Mouse (Mus musculus) heart, embryonic 13.5 days (tissue): ENCODE data around the gene Slc7a7. TPM values are rescaled to one million over a fixed set of nuclear protein-coding genes. Genes with fewer than 3 reads are reported as not detected.

ENCODE experiments used
- ATAC-seq: fragments of 200-750 bp; cut with Nextera tagmentation; 2 replicates; pipeline ENCODE4 v1.8.0; 2017; ENCODE audit warnings: moderate TSS enrichment; ENCODE audit not compliant: insufficient number of reproducible peaks, low FRiP score, low TSS enrichment; ENCODE audit errors: extremely low read depth
- H3K27ac ChIP-seq: fragments of 300-500 bp; sonication (generic); replicated peaks from 2 replicates; pipeline ENCODE4 v1.5.1; 2015; ENCODE audit warnings: moderate library complexity, mild to moderate bottlenecking, inconsistent platforms
- H3K27me3 ChIP-seq: fragments of 300-500 bp; sonication (generic); replicated peaks from 2 replicates; pipeline ENCODE4 v1.6.1; 2015; ENCODE audit warnings: mild to moderate bottlenecking, inconsistent platforms
- H3K36me3 ChIP-seq: fragments of 300-500 bp; sonication (generic); 2 replicates; pipeline ENCODE4 v1.6.1; 2015; ENCODE audit warnings: mild to moderate bottlenecking, inconsistent platforms
- H3K4me1 ChIP-seq: fragments of 300-500 bp; sonication (generic); 2 replicates; pipeline ENCODE4 v1.6.1; 2015; ENCODE audit warnings: inconsistent platforms
- H3K4me2 ChIP-seq: fragments of 300-500 bp; sonication (generic); 2 replicates; pipeline ENCODE4 v1.6.1; 2015; ENCODE audit warnings: inconsistent platforms, mild to moderate bottlenecking, moderate library complexity
- H3K4me3 ChIP-seq: fragments of 300-500 bp; sonication (generic); 2 replicates; pipeline ENCODE4 v1.5.1; 2015; ENCODE audit warnings: moderate library complexity, mild to moderate bottlenecking, inconsistent platforms
- H3K9ac ChIP-seq: fragments of 300-500 bp; sonication (generic); 2 replicates; pipeline ENCODE4 v1.6.1; 2015; ENCODE audit warnings: inconsistent platforms, mild to moderate bottlenecking, moderate library complexity
- H3K9me3 ChIP-seq: fragments of 300-500 bp; sonication (generic); 2 replicates; pipeline ENCODE4 v1.6.1; 2016; ENCODE audit warnings: inconsistent platforms
- WGBS: fragments of 180-500 bp; shearing (Covaris S2); methylation state at CpG from one replicate; pipeline ENCODE4 v1.1.7; 2015; ENCODE audit warnings: mixed read lengths; 5-methylcytosine and 5-hydroxymethylcytosine counted together
- polyA plus RNA-seq: library from polyadenylated mRNA; unstranded; fragments of >200 nt; fragmentation: Nextera tagmentation; extraction: Ambion mirVana; gene quantifications from 2 replicates; pipeline ENCODE4 v1.2.1, GENCODE M21; 2015

The Slc7a7 gene
- polyA plus RNA-seq, 1 experiment from 2014 or later: 9.6 TPM

GRCm38 (mm10) chr14:54431334-54432077 is 13.9 kb upstream of the Slc7a7 start, which contains the start of gene Mmp14:
Gene Mmp14 (plus strand): TSS chr14:54431612.
- Histone ChIP-seq H3K27ac (peak within 1 kb of the TSS; percentile 97), H3K36me3 (peaks cover 32% of the 10 kb centered on the region), H3K4me3 (peak within 1 kb of the TSS; percentile 84), H3K27me3 (no peaks in the 10 kb centered on the region), H3K4me2 (peak within 1 kb of the TSS; percentile 74), H3K9me3 (no peaks in the 10 kb centered on the region), H3K4me1 (peaks cover 63% of the 10 kb centered on the region), H3K9ac (peak within 1 kb of the TSS; percentile 100)
- under 1% methylated on average over 49 of the region's 49 CpGs for WGBS
- no peak; the same call in 1 of the 2 replicates for ATAC-seq

GRCm38 (mm10) chr14:54430406-54431145 is 13.0 kb upstream of the Slc7a7 start:
- Histone ChIP-seq H3K27ac (peak overlapping the region; percentile 97), H3K4me1 (peaks cover 70% of the 10 kb centered on the region), H3K4me2 (peak overlapping the region; percentile 74), H3K4me3 (peak overlapping the region; percentile 84), H3K9me3 (no peaks in the 10 kb centered on the region), H3K36me3 (peaks cover 23% of the 10 kb centered on the region), H3K9ac (peak overlapping the region; percentile 100), H3K27me3 (no peaks in the 10 kb centered on the region)
- no peak for ATAC-seq
- WGBS: 3% methylated on average over 18 of the region's 18 CpGs

- H3K4me3 ChIP-seq: peak overlapping the region; percentile 84
- H3K4me2 ChIP-seq: peak overlapping the region; percentile 74
- ATAC-seq: no peak
- H3K9me3 ChIP-seq: no peaks in the 10 kb centered on the region
- H3K36me3 ChIP-seq: peaks cover 20% of the 10 kb centered on the region
- WGBS: 49% methylated on average over 7 of the region's 7 CpGs
- peaks cover 64% of the 10 kb centered on the region for H3K4me1 ChIP-seq
- peak overlapping the region; percentile 97 for H3K27ac ChIP-seq
- peak overlapping the region; percentile 100 for H3K9ac ChIP-seq
- no peaks in the 10 kb centered on the region for H3K27me3 ChIP-seq
These were observed 11.9 kb upstream of the Slc7a7 start for GRCm38 (mm10) chr14:54429332-54430093.

- H3K4me3 ChIP-seq: no peak overlapping the region
- H3K36me3 ChIP-seq: peaks cover 20% of the 10 kb centered on the region
- no peaks in the 10 kb centered on the region for H3K9me3 ChIP-seq
- no peak for ATAC-seq
- no peaks in the 10 kb centered on the region for H3K27me3 ChIP-seq
- no peak overlapping the region for H3K9ac ChIP-seq
- peaks cover 53% of the 10 kb centered on the region for H3K4me1 ChIP-seq
- 90% methylated on average over 5 of the region's 5 CpGs for WGBS
- H3K4me2 ChIP-seq: peak overlapping the region; percentile 73; the same call in 1 of the 2 replicates
- H3K27ac ChIP-seq: peak overlapping the region; percentile 97
These were observed 10.8 kb upstream of the Slc7a7 start for GRCm38 (mm10) chr14:54428421-54428820.

- peak overlapping the region; percentile 73 for H3K4me2 ChIP-seq
- ATAC-seq: no peak
- no peaks in the 10 kb centered on the region for H3K27me3 ChIP-seq
- WGBS: 91% methylated on average over 7 of the region's 7 CpGs
- peaks cover 20% of the 10 kb centered on the region for H3K36me3 ChIP-seq
- H3K9me3 ChIP-seq: no peaks in the 10 kb centered on the region
- H3K4me3 ChIP-seq: peak overlapping the region; percentile 82
- peaks cover 45% of the 10 kb centered on the region for H3K4me1 ChIP-seq
- H3K9ac ChIP-seq: peak overlapping the region; percentile 87
- no peak overlapping the region for H3K27ac ChIP-seq
These were observed 10.1 kb upstream of the Slc7a7 start for GRCm38 (mm10) chr14:54427696-54428095.

GRCm38 (mm10) chr14:54426689-54427398 is 9.3 kb upstream of the Slc7a7 start, which contains the start of gene Mrpl52:
Gene Mrpl52 (plus strand): TSS chr14:54426909.
- Histone ChIP-seq H3K27me3 (no peaks in the 10 kb centered on the region), H3K36me3 (peaks cover 20% of the 10 kb centered on the region), H3K4me3 (peak within 1 kb of the TSS; percentile 82), H3K9me3 (no peaks in the 10 kb centered on the region), H3K4me1 (peaks cover 45% of the 10 kb centered on the region), H3K4me2 (peak within 1 kb of the TSS; percentile 73), H3K9ac (peak within 1 kb of the TSS; percentile 87), H3K27ac (peak within 1 kb of the TSS; percentile 84)
- under 1% methylated on average over 47 of the region's 48 CpGs for WGBS
- ATAC-seq: peak; percentile 60

GRCm38 (mm10) chr14:54426003-54426688 is 8.6 kb upstream of the Slc7a7 start:
- Histone ChIP-seq H3K27ac (peak overlapping the region; percentile 84), H3K27me3 (no peaks in the 10 kb centered on the region), H3K4me3 (peak overlapping the region; percentile 82), H3K36me3 (peaks cover 20% of the 10 kb centered on the region), H3K4me1 (peaks cover 47% of the 10 kb centered on the region), H3K9ac (peak overlapping the region; percentile 87), H3K4me2 (peak overlapping the region; percentile 73), H3K9me3 (no peaks in the 10 kb centered on the region)
- ATAC-seq: no peak
- WGBS: 30% methylated on average over 14 of the region's 14 CpGs

- H3K27me3 ChIP-seq: no peaks in the 10 kb centered on the region
- no peak overlapping the region for H3K9ac ChIP-seq
- no peaks in the 10 kb centered on the region for H3K9me3 ChIP-seq
- peaks cover 20% of the 10 kb centered on the region for H3K36me3 ChIP-seq
- ATAC-seq: no peak
- H3K27ac ChIP-seq: no peak overlapping the region
- no peak overlapping the region for H3K4me3 ChIP-seq
- H3K4me1 ChIP-seq: peaks cover 45% of the 10 kb centered on the region
- peak overlapping the region; percentile 73 for H3K4me2 ChIP-seq
- 68% methylated on average over 1 of the region's 1 CpGs for WGBS
These were observed 8.0 kb upstream of the Slc7a7 start for GRCm38 (mm10) chr14:54425540-54425939.

GRCm38 (mm10) chr14:54424634-54425033 is 7.1 kb upstream of the Slc7a7 start:
- Histone ChIP-seq H3K4me2 (no peak overlapping the region), H3K27ac (no peak overlapping the region), H3K4me1 (peaks cover 36% of the 10 kb centered on the region), H3K9me3 (no peaks in the 10 kb centered on the region), H3K36me3 (peaks cover 17% of the 10 kb centered on the region), H3K4me3 (no peak overlapping the region), H3K27me3 (no peaks in the 10 kb centered on the region), H3K9ac (no peak overlapping the region)
- WGBS: 71% methylated on average over 1 of the region's 1 CpGs
- no peak for ATAC-seq

GRCm38 (mm10) chr14:54423406-54423805 is 5.8 kb upstream of the Slc7a7 start:
- no peak overlapping the region for H3K4me3 ChIP-seq
- 60% methylated on average over 5 of the region's 5 CpGs for WGBS
- H3K36me3 ChIP-seq: peaks cover 5% of the 10 kb centered on the region; the same call in 1 of the 2 replicates
- H3K4me1 ChIP-seq: peaks cover 24% of the 10 kb centered on the region
- no peak overlapping the region for H3K9ac ChIP-seq
- H3K27me3 ChIP-seq: no peaks in the 10 kb centered on the region
- no peak overlapping the region for H3K27ac ChIP-seq
- no peak overlapping the region for H3K4me2 ChIP-seq
- no peak for ATAC-seq
- no peaks in the 10 kb centered on the region for H3K9me3 ChIP-seq
